Mouse (Mus musculus): ENCODE data around the gene Rangrf.
"Not testable (repeated sequence)": the region's sequence is repeated elsewhere in the genome, so short reads cannot be mapped to it uniquely, and the experiment has no call there.

Rangrf gene

GRCm38 (mm10) chr11:68975085-68975484 lies at the start of gene Rangrf:
TSS of gene Rangrf (minus strand) at chr11:68975185.
- DNase-seq (ENCODE audit: low spot score): no peak

- DNase-seq (ENCODE audit: low spot score): no peak
Measured at GRCm38 (mm10) chr11:69020691-69021090, 45.7 kb upstream of the Rangrf start.

GRCm38 (mm10) chr11:69016755-69017154 lies 41.8 kb upstream of the Rangrf start:
- no peak for DNase-seq (ENCODE audit: low spot score)

- peak; percentile 94 for DNase-seq (ENCODE audit: low spot score)
Measured at GRCm38 (mm10) chr11:69015644-69016441, 40.9 kb upstream of the Rangrf start, which contains the start of gene Ctc1. TSS of gene Ctc1 (plus strand) at chr11:69015911.

GRCm38 (mm10) chr11:69012071-69012601 lies 37.2 kb upstream of the Rangrf start:
- peak; percentile 87 for DNase-seq (ENCODE audit: low spot score)

GRCm38 (mm10) chr11:69011445-69011844 lies 36.5 kb upstream of the Rangrf start:
- DNase-seq (ENCODE audit: low spot score): not testable (repeated sequence)

GRCm38 (mm10) chr11:69010400-69011323 lies 35.7 kb upstream of the Rangrf start:
- no peak for DNase-seq (ENCODE audit: low spot score)

- no peak for DNase-seq (ENCODE audit: low spot score)
Measured at GRCm38 (mm10) chr11:69009508-69009907, 34.5 kb upstream of the Rangrf start.

GRCm38 (mm10) chr11:69008182-69009121 lies 33.5 kb upstream of the Rangrf start, which contains the start of gene Pfas:
TSS of gene Pfas (minus strand) at chr11:69008460.
- peak; percentile 95 for DNase-seq (ENCODE audit: low spot score)

- DNase-seq (ENCODE audit: low spot score): not testable (repeated sequence)
Measured at GRCm38 (mm10) chr11:69006575-69006974, 31.6 kb upstream of the Rangrf start.

GRCm38 (mm10) chr11:69005193-69005592 lies 30.2 kb upstream of the Rangrf start:
- no peak for DNase-seq (ENCODE audit: low spot score)

GRCm38 (mm10) chr11:69003592-69003991 lies 28.6 kb upstream of the Rangrf start:
- DNase-seq (ENCODE audit: low spot score): no peak

- not testable (repeated sequence) for DNase-seq (ENCODE audit: low spot score)
Measured at GRCm38 (mm10) chr11:69002782-69003181, 27.8 kb upstream of the Rangrf start.

- no peak for DNase-seq (ENCODE audit: low spot score)
Measured at GRCm38 (mm10) chr11:68997080-68997479, 22.1 kb upstream of the Rangrf start.

- no peak for DNase-seq (ENCODE audit: low spot score)
Measured at GRCm38 (mm10) chr11:68994377-68994776, 19.4 kb upstream of the Rangrf start.

GRCm38 (mm10) chr11:68993122-68993521 lies 18.1 kb upstream of the Rangrf start:
- no peak for DNase-seq (ENCODE audit: low spot score)

- DNase-seq (ENCODE audit: low spot score): no peak
Measured at GRCm38 (mm10) chr11:68988341-68988740, 13.4 kb upstream of the Rangrf start.

GRCm38 (mm10) chr11:68987365-68987882 lies 12.4 kb upstream of the Rangrf start:
- DNase-seq (ENCODE audit: low spot score): no peak

GRCm38 (mm10) chr11:68982639-68983369 lies 7.8 kb upstream of the Rangrf start:
- DNase-seq (ENCODE audit: low spot score): peak; percentile 62

- no peak for DNase-seq (ENCODE audit: low spot score)
Measured at GRCm38 (mm10) chr11:68980919-68981318, 5.9 kb upstream of the Rangrf start.
